Mouse (Mus musculus) lung, adult 2 months (tissue): ENCODE measurements around the gene Efemp1.

ENCODE experiments used
- CTCF ChIP-seq: fragments of 200-500 bp; IDR thresholded peaks from 2 replicates; pipeline ENCODE4 v1.5.1; 2011; ENCODE audit warnings: mild to moderate bottlenecking, low read length, control low read depth; ENCODE audit not compliant: insufficient read depth
- POLR2A ChIP-seq: fragments of 200-500 bp; IDR thresholded peaks from 2 replicates; pipeline ENCODE4 v1.6.1; 2011; ENCODE audit warnings: low read depth, mild to moderate bottlenecking, control low read depth, low read length, borderline replicate concordance; ENCODE audit errors: extremely low read depth

GRCm38 (mm10) chr11:28808685-28809084 lies 44.3 kb upstream of the Efemp1 start:
- no peak for TF ChIP-seq POLR2A
- no peak for TF ChIP-seq CTCF
